Mouse (Mus musculus): ENCODE data around the gene Eif2s3x. TPM values are rescaled to one million over a fixed set of nuclear protein-coding genes. Genes with fewer than 3 reads are reported as not detected.

Eif2s3x gene
- polyA plus RNA-seq (2012; rRNA removed) (87.3 and 117 TPM in 2 replicates), polyA plus RNA-seq (2014; fragmentation: Nextera tagmentation; extraction: Ambion mirVana) (63.5 and 110 TPM in 2 replicates)

DNA sequence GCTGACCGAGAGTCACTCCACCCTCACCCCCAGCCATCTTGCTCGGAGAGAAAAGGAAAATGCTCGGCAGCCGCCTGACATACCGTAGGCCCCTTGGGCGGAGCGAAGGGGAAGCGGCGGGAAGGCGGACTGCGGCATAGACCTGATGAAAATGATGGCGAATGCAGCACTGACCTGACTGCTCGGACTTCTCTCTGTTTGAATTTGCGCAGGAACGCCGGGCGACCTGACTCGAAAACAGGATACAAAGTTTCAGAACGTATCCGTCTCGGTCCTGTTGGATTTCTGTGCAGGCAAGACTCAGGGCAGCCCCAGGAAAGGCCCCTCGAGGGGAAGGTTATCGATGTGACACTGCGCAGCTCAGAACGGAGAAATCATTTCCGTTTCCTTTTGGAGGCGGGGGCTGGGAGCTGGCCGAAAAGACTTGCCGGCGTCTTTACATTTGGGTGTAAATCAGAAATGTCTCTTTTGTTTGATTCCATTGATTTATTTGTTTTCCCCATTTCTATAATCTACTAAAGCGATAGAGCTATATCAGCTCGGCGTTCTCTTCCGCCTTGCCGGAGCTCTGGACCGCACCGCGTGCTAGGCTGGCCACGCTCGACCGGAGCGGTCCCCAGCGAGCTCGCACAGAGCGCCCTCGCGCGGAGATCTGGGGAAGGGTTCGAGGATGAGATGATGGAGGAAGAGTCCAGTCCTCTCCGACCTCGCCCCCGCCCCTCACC, at the start of gene Eif2s3x:
TSS of gene Eif2s3x (minus strand) at position 266 of the 725 bp plus-strand sequence.
- H3K4me2 ChIP-seq (replicated peaks; ENCODE audit: low read depth, low read length, severe bottlenecking) = peak within 1 kb of the TSS; percentile 67
- under 1% methylated on average over 52 of the region's 52 CpGs for WGBS
- H3K9ac ChIP-seq (ENCODE audit: low read depth, low read length, severe bottlenecking) = peak within 1 kb of the TSS; percentile 81
- peak within 1 kb of the TSS; percentile 76 for H3K4me3 ChIP-seq (replicated peaks; ENCODE audit: low read length)
- peaks cover 19% of the 10 kb centered on the region for H3K36me3 ChIP-seq (ENCODE audit: control insufficient read depth, insufficient read depth, low read length)
- ATAC-seq (ENCODE audit: low FRiP score, low read depth) (peak; percentile 97), DNase-seq (ENCODE audit: low spot score) (peak; percentile 86)
- H3K27me3 ChIP-seq (ENCODE audit: control insufficient read depth, insufficient read depth, low read length) = no peaks in the 10 kb centered on the region
- no peaks in the 10 kb centered on the region for H3K4me1 ChIP-seq (ENCODE audit: control insufficient read depth, insufficient read depth, low read length)
- no peaks in the 10 kb centered on the region for H3K9me3 ChIP-seq (ENCODE audit: control insufficient read depth, low read length)
- peak; percentile 46; the same call in 1 of the 2 replicates for TF ChIP-seq POLR2A (IDR thresholded peaks at IDR 0.05; ENCODE audit: borderline replicate concordance, extremely low read depth, insufficient read depth, insufficient read length)
- H3K27ac ChIP-seq (replicated peaks; ENCODE audit: low read depth, low read length) = peak within 1 kb of the TSS; percentile 80

DNA sequence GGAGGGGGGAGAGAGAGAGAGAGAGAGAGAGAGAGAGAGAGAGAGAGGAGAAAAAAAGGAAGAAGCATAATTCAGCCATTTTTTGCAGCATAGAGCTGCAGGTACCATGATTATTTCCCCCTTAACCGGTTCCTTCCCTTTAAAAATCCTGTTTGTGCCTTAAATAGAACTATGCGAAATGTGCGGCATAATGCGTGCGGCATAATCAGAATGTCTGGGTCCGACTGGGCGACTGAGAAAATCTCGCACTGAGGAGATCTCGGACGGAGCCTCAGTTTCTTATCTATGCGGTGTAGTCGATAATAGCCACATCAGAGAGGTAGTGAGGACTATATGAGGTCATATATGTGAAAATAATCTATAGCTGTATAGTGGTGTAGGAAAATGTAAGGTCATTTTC, 22.9 kb upstream of the Eif2s3x start:
- no peak for TF ChIP-seq POLR2A (IDR thresholded peaks at IDR 0.05; ENCODE audit: borderline replicate concordance, extremely low read depth, insufficient read depth, insufficient read length)
- Histone ChIP-seq H3K4me1 (ENCODE audit: control insufficient read depth, insufficient read depth, low read length) (no peaks in the 10 kb centered on the region), H3K9ac (ENCODE audit: low read depth, low read length, severe bottlenecking) (peak overlapping the region; percentile 66), H3K9me3 (ENCODE audit: control insufficient read depth, low read length) (no peaks in the 10 kb centered on the region), H3K27me3 (ENCODE audit: control insufficient read depth, insufficient read depth, low read length) (peaks cover 12% of the 10 kb centered on the region; the same call in 1 of the 2 replicates), H3K27ac (replicated peaks; ENCODE audit: low read depth, low read length) (no peak overlapping the region), H3K4me2 (replicated peaks; ENCODE audit: low read depth, low read length, severe bottlenecking) (peak overlapping the region; percentile 47), H3K36me3 (ENCODE audit: control insufficient read depth, insufficient read depth, low read length) (no peaks in the 10 kb centered on the region), H3K4me3 (replicated peaks; ENCODE audit: low read length) (peak overlapping the region; percentile 58)
- no peak for DNase-seq (ENCODE audit: low spot score)
- WGBS = 30% methylated on average over 12 of the region's 12 CpGs
- no peak for ATAC-seq (ENCODE audit: low FRiP score, low read depth)

DNA sequence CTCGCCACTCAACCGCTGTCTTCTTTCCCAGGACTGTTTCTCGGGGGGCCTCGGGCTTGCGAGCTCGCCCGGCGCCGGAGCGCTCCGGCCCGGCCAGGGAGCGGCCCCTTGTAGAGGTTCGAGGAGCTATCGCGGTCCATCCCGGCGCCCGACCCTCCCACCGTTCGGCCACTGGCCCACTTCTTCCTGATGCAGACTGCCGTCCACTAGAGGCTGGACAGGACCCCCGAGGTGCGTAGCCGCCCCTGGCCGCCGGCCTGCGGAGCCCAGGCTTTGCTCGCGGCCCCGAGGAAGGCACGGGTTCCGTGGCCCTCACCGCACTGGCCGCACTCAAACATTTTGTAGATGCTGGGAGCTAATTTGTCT, 22.5 kb upstream of the Eif2s3x start:
- H3K27ac ChIP-seq (replicated peaks; ENCODE audit: low read depth, low read length) = peak overlapping the region; percentile 86
- peak overlapping the region; percentile 66 for H3K9ac ChIP-seq (ENCODE audit: low read depth, low read length, severe bottlenecking)
- H3K36me3 ChIP-seq (ENCODE audit: control insufficient read depth, insufficient read depth, low read length) = no peaks in the 10 kb centered on the region
- H3K4me2 ChIP-seq (replicated peaks; ENCODE audit: low read depth, low read length, severe bottlenecking) = peak overlapping the region; percentile 47
- H3K4me3 ChIP-seq (replicated peaks; ENCODE audit: low read length) = peak overlapping the region; percentile 58
- DNase-seq (ENCODE audit: low spot score) (no peak), ATAC-seq (ENCODE audit: low FRiP score, low read depth) (peak; percentile 7; the same call in 1 of the 2 replicates)
- H3K27me3 ChIP-seq (ENCODE audit: control insufficient read depth, insufficient read depth, low read length) = peaks cover 12% of the 10 kb centered on the region; the same call in 1 of the 2 replicates
- no peaks in the 10 kb centered on the region for H3K4me1 ChIP-seq (ENCODE audit: control insufficient read depth, insufficient read depth, low read length)
- no peaks in the 10 kb centered on the region for H3K9me3 ChIP-seq (ENCODE audit: control insufficient read depth, low read length)
- no peak for TF ChIP-seq POLR2A (IDR thresholded peaks at IDR 0.05; ENCODE audit: borderline replicate concordance, extremely low read depth, insufficient read depth, insufficient read length)
- WGBS = 17% methylated on average over 26 of the region's 35 CpGs

DNA sequence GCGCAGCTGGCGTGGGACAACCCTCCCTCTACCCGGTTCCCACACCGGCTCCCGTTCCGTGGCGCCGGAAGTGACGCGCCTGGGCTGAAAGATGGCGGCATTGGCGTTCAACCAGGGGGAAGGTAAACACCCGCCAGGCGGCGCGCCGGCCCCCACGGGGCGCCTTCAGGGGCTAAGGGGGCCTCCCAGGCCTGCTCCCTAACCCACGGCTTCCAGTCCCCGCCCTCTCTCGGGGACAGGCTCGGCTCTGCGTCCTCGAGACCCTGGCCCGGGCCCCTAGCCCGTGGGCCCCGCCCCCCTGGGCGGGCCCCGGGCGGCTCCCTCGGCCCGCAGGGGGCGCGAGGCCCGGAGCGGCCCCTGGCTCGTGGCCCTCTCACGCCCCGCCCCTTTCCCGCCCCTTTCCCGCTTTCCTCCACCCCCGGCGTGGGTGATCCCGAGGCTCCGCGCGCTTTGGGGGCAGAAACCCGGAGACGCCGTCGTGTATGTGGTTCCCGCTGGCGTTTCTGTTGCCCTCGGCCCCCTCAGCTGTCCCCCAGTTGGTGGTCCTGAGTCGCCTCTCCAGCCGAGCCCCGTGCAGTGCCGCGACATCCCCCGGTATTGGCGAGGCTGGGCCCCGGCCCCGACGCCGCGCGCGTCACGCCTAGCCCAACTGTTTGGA, 22.0 kb upstream of the Eif2s3x start, which contains the start of gene Klhl15:
TSS of gene Klhl15 (plus strand) at position 68 of the 658 bp plus-strand sequence.
- no peaks in the 10 kb centered on the region for H3K36me3 ChIP-seq (ENCODE audit: control insufficient read depth, insufficient read depth, low read length)
- peak within 1 kb of the TSS; percentile 47 for H3K4me2 ChIP-seq (replicated peaks; ENCODE audit: low read depth, low read length, severe bottlenecking)
- peak; percentile 78 for DNase-seq (ENCODE audit: low spot score)
- H3K27me3 ChIP-seq (ENCODE audit: control insufficient read depth, insufficient read depth, low read length) = peaks cover 12% of the 10 kb centered on the region; the same call in 1 of the 2 replicates
- H3K4me1 ChIP-seq (ENCODE audit: control insufficient read depth, insufficient read depth, low read length) = no peaks in the 10 kb centered on the region
- peak; percentile 53; the same call in 1 of the 2 replicates for TF ChIP-seq POLR2A (IDR thresholded peaks at IDR 0.05; ENCODE audit: borderline replicate concordance, extremely low read depth, insufficient read depth, insufficient read length)
- 14% methylated on average over 23 of the region's 70 CpGs for WGBS
- H3K9me3 ChIP-seq (ENCODE audit: control insufficient read depth, low read length) = no peaks in the 10 kb centered on the region
- H3K27ac ChIP-seq (replicated peaks; ENCODE audit: low read depth, low read length) = peak within 1 kb of the TSS; percentile 86
- peak; percentile 94 for ATAC-seq (ENCODE audit: low FRiP score, low read depth)
- peak within 1 kb of the TSS; percentile 58 for H3K4me3 ChIP-seq (replicated peaks; ENCODE audit: low read length)
- H3K9ac ChIP-seq (ENCODE audit: low read depth, low read length, severe bottlenecking) = peak within 1 kb of the TSS; percentile 66

DNA sequence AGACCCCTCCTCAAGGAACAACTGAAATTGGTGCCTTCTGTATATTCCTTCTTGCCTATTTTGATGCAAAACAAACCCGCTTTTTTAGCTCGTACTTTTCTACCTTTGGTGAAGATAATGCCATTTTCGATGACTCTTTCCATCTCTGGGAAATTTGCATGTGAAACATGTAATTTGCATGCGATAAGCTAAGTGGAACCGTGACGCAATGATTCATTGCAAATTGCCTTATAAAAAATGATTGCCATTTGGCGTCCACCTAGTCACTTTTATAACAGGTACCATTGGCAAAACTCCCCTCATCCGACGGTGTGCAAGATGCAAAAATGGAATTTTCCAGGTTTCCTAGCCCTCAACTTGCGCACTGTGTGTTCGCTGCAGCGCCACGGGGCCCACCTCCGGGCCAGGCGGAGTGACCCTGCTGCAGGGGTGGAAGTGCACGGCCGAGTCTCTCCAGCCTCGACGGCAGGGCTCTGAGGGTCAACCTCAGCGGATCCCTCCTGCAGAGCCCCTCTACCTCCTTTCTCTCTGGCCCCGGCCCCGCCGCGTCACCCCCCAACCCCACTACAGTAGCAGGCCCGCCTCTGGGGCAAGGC, 21.4 kb upstream of the Eif2s3x start:
- Histone ChIP-seq H3K4me3 (replicated peaks; ENCODE audit: low read length) (peak overlapping the region; percentile 58), H3K9me3 (ENCODE audit: control insufficient read depth, low read length) (no peaks in the 10 kb centered on the region), H3K27me3 (ENCODE audit: control insufficient read depth, insufficient read depth, low read length) (peaks cover 12% of the 10 kb centered on the region; the same call in 1 of the 2 replicates), H3K9ac (ENCODE audit: low read depth, low read length, severe bottlenecking) (peak overlapping the region; percentile 66), H3K36me3 (ENCODE audit: control insufficient read depth, insufficient read depth, low read length) (no peaks in the 10 kb centered on the region), H3K4me2 (replicated peaks; ENCODE audit: low read depth, low read length, severe bottlenecking) (peak overlapping the region; percentile 47), H3K4me1 (ENCODE audit: control insufficient read depth, insufficient read depth, low read length) (no peaks in the 10 kb centered on the region), H3K27ac (replicated peaks; ENCODE audit: low read depth, low read length) (peak overlapping the region; percentile 86)
- WGBS = 12% methylated on average over 20 of the region's 25 CpGs
- DNase-seq (ENCODE audit: low spot score) (no peak), ATAC-seq (ENCODE audit: low FRiP score, low read depth) (no peak)
- TF ChIP-seq POLR2A (IDR thresholded peaks at IDR 0.05; ENCODE audit: borderline replicate concordance, extremely low read depth, insufficient read depth, insufficient read length) = no peak

All from limb, embryonic 14.5 days (tissue).